Mouse (Mus musculus): ENCODE data around the gene Haus2.

Gene Haus2

DNA sequence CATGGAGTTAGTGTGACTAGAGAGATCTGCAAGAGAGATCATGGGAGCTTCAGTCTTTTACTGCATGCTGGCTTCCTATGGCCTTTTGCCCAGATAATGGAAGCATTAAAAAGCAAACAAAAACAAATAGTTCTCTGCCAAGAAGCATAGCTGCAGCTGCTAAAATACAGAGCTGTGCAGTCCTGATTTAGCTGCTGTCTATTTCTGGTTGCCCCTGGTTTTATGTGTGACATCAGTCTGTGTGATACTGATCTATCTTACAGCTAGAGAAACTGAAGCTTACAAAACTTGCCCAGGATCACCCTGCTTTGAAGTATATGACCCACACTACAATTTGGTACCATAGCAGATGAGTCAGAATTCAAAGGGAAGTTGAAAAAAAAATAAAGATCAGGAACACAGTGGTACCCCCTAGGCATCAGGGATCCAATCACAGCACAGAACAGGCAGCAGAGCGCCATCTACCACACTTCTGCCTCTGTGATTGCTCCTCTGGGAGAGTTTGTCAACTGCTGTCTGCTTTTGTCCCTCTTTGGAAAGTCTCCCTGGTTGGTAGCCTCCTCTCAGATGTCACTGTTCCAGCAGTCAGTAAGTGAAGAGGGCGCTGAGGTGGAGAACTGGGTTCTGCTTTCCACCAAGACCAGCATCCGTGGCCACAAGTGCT lies 54.4 kb downstream of the Haus2 start:
- no peak for DNase-seq (ENCODE audit: low read depth, low spot score)

DNA sequence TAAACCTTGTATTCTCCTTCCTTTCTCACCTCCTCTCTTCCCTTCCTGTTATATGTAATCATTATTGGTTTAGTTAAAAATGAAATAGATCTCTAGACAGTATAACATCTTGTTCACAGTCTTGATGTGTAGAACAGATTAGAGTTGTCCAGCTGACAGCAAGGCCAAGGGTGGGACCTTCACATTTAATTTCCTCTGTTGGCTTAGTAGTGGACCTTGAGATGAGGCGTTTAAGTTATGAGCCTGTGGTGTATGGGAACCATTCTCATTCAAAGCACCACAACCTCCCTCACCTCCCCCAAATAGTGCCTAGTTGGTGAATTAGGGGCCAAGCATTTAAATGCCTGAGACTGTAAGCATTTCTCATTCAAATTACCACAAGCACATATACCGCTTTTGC lies 58.3 kb downstream of the Haus2 start:
- DNase-seq (ENCODE audit: low read depth, low spot score), result no peak

DNA sequence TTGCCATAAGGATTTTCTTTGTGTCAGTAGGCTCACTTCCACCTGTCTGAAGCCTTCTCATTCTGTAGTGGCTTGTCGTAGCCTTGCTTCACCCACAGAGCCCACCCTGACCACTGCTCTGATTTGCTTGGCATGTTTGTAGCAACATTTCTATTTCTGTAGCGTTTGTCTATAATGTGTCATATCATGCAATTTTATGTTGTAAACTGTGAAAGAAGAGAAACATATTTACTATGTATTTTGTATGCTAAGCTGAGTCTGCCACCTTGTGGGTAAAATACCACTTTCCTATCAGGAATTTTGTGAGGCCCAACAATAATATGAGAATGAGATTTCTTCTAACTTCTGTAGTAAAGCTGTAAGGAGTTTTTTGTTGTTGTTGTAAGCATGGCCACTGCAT lies 61.1 kb downstream of the Haus2 start:
- no peak for DNase-seq (ENCODE audit: low read depth, low spot score)
